Mouse (Mus musculus) 3T3-L1 (cell line): ENCODE data around the gene Enam.

ENCODE experiments used
- DNase-seq: peaks from one replicate; pipeline ENCODE4 v3.0.0-alpha.2; 2015; ENCODE audit warnings: low read depth, low spot score

Gene Enam

DNA sequence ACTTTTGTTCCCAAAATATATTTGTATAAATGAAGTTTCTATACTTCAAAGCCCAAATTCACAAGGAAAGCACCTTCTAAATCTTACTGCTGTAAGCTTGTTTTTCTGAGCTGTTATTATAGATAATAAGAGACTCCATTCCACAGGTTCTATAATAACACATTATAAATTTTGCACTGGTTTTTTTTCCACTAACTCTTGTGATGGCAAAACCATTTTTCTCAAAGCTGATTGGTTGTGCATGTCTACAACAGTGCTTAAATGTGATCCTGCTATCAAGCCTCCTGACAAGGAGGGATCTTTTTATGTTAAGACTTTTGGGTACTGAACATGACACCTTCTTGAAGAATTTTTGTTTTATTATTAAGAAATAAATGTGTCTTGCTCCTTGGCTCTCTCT lies at the start of gene Enam:
Gene Enam (plus strand): TSS at position 301 of the 400 bp plus-strand sequence.
- DNase-seq, result no peak

GRCm38 (mm10) chr5:88455691-88456090 lies 32.1 kb upstream of the Enam start, which contains the start of gene Ambn:
Gene Ambn (plus strand): TSS chr5:88455991.
- DNase-seq, result no peak

DNA sequence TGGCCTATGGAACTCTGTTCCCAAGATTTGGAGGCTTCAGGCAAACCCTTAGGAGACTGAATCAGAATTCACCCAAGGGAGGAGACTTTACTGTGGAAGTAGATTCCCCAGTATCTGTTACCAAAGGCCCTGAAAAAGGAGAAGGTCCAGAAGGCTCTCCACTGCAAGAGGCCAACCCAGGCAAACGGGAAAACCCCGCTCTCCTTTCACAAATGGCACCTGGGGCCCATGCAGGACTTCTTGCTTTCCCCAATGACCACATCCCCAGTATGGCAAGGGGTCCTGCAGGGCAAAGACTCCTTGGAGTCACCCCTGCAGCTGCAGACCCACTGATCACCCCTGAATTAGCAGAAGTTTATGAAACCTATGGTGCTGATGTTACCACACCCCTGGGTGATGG lies 20.3 kb upstream of the Enam start:
- no peak for DNase-seq

DNA sequence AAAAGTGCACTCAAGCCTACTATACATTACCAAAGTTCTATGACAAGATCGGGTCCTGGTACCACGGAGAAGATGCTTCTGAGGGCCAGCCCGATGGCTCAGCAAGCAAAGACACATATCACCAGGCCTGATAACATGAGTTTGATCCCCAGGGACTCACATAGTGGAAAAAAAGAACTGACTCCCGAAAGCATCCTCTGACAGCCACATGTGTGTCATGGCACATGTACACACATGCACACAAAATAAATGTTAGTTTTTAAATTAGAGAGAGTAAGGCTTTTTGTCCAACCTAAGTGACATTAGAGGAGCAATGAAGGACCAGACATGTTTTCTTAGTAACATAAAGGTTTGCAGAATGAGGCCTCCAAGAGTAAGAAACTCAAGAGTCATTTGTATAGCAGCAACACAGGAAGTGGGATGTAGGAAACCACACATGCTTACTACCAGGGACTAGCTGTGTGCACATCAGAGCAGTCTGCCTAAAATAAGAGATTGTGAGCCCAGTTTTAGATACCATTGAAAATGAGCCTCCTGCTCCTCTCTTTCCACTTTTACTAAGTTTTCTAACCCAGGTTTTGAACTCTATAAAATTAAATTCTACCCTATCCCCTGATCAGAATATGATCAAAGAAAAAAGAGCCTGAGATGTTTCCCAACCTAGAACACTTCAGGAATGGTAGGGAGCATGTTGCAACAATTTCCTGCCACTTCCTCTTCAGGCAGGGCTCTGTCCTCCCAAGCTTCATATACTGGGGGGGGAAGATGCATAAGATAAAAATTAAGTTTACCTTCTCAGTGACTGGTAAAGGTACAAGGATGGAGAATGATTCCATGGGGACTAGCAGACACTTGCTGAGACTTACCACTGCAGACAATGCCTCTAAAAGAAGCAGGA lies 18.7 kb upstream of the Enam start:
- no peak for DNase-seq

- no peak for DNase-seq
Observed at GRCm38 (mm10) chr5:88489004-88489403, 1.2 kb downstream of the Enam start.

GRCm38 (mm10) chr5:88491111-88491510 lies 3.3 kb downstream of the Enam start:
- no peak for DNase-seq

DNA sequence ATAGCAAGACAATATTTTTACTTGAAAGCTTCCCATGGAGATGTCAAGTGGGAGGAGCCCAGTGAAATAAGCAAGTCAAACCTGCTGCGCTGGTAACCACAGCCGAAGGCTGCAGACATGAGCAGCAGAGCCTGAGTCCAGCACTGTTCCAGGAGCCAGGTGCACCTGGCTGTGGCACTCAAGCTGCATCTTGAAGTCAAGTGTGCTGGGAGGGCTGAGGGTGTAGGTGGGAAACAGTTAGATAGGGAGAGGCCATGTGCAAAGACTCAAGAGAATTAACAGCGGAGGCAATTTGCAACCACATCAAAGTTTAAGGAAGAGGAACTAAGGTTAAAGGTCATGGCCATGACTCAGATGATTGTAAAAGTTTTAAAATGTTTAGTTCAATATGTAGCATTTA lies 12.0 kb downstream of the Enam start:
- no peak for DNase-seq

DNA sequence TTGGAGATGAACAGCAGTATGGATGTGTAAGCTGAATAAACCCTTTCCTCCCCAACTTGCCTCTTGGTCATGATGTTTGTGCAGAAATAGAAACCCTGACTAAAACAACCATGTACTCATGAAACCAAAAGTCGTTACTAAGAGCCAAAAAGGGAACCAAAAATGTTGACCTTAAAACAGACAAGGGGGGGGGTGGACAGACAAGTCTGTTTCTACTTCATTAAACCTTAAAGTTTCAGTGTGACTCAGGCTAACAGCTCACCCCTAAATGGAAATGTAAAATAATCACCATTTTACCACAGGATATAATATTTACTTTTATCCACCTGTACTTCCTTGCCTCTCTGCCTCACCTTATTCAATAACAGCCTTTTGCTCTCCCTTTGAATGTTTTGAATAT lies 20.8 kb downstream of the Enam start:
- DNase-seq, result no peak

DNA sequence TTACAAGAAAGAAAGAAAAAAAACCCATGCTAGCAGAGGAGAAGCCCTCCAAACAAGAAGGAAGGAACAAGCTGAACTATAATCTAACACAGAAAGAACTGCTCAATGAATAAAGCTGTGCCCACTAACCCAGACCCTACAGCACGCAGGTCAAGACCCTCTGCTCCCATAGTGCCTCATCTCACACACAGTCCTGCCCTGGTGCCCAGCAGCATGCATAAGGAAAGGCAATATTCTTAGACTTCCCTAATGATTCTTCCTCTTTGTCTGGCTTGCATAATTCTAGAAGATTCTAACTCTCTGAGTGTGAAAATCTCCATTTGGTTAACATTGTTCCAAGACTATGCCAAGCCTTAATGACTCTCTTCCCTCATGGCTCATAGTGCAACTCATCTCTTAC lies 21.2 kb downstream of the Enam start:
- no peak for DNase-seq

DNA sequence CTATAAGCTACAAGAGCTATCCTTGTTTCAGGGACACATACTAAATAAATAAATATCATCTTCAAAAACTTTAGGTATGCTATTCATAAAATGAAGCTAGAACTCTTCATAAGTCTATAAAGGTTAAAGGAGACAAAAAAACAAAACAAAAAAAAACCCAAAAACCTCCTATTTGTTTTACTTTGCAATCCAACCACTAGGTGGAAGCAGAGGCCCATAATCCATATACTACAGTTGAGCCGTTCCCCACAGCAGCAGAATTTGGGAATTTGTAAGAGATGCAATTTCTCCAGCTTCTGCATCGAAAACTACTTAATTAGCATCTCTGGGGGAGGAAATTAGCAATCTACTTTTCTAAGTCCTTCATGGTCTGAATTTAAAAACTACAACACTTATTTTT lies 31.5 kb downstream of the Enam start:
- peak; percentile 82 for DNase-seq

GRCm38 (mm10) chr5:88527657-88528056 lies 39.9 kb downstream of the Enam start, which contains the start of gene Jchain:
Gene Jchain (minus strand): TSS chr5:88527891.
- no peak for DNase-seq

- DNase-seq, result no peak
Observed at GRCm38 (mm10) chr5:88530908-88531307, 43.1 kb downstream of the Enam start.

- DNase-seq, result no peak
Observed at GRCm38 (mm10) chr5:88534697-88535096, 46.9 kb downstream of the Enam start.

DNA sequence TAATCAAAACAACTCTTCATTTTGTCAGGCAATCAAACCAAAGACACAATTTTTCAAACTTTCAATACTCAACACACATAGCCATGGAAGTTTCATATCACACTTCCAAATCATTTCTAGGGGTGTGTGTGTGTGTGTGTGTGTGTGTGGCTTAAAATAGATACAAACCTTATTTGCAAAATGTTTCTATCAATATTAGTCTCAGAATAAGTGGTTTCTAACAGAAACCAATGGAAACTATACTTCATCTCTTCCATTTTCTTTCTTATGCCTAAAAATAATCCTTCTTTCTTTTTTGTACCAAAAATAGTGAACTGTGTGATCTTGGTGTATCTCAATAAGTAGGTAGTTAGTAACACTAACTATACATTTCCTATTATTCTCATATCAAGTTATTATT lies 53.1 kb downstream of the Enam start:
- no peak for DNase-seq

DNA sequence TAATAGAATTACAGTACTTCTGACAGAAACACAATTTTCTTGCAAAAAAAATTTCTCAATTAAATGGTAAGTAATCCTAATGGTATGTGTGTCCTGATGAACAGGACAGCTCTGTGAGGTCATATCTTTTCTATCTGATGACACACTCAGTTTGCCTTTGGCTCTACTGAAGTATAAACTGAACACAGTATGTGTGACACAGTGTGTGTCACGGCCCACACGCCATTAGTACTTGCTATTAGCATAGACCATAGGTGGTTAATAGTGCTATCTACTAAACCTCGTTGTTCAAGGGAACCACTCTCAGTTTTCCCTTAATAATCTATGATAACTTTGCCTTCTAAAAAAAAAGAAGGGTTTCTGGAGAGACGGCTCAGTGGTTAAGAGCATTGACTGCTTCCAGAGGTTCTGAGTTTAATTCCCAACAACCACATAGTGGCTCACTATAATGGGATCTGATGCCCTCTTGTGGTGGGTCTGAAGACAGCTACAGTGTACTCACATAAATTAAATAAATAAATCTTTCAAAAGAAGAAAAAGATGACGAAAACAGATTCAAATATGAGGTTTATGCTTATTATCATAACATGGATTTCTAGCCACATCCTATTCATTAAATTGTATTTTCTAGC lies 55.0 kb downstream of the Enam start:
- peak; percentile 84 for DNase-seq

DNA sequence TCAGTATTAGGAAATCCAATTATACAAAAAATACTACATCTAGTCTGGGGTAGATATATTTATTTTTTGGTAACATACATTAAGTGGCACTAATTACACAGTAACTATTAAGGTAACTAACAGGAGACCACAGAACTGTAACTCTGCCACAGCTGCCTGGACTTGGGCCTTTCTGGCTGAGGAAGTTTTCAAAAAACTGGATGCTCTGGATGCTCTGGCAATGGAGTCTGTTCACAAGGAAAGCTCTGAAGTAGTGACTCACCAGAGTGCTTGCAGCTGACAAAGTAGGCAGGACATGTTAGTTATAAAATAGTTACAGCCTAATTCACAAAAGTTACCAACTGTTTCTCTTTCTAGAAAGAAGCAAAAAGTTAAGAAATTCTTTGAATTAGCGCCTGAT lies 56.6 kb downstream of the Enam start:
- DNase-seq, result peak; percentile 33

GRCm38 (mm10) chr5:88545536-88545935 lies 57.8 kb downstream of the Enam start:
- no peak for DNase-seq

GRCm38 (mm10) chr5:88553271-88554085 lies 65.7 kb downstream of the Enam start:
- peak; percentile 25 for DNase-seq

GRCm38 (mm10) chr5:88554086-88554886 lies 66.5 kb downstream of the Enam start, which contains the start of gene Utp3:
Gene Utp3 (plus strand): TSS chr5:88554462.
- peak; percentile 99 for DNase-seq
